In genomic region chr15:60431916-60432315, GRCm38 (mm10) we compare ENCODE assay signal across 22 mouse cellular contexts.
DNase-seq lines count a peak whose midpoint lies in the region; ATAC-seq lines count a peak whose summit lies in the region.
"Had no signal": no experiment of that assay in that cellular context is flagged by ENCODE, and none has a peak within 500 bp of the region (broad histone marks: within the 10 kb centered on the region; RNA-seq: fewer than 3 reads in every experiment).

No protein-coding gene starts in this region.

- intact Hi-C loops in left cerebral cortex, postnatal 25 days (cut with DNase I): no loop called here

- WGBS in midbrain, embryonic 15.5 days: 67% methylated on average over 1 of the region's 1 CpGs

- no peaks in the 10 kb centered on the region for H3K9me3 ChIP-seq in midbrain, embryonic 15.5 days
- H3K9me3 ChIP-seq: G1E had no signal

- H3K4me1 ChIP-seq in midbrain, embryonic 15.5 days: no peaks in the 10 kb centered on the region

- DNase-seq in Muller cell, postnatal 12 days (ENCODE audit: inconsistent ontology term): peak; percentile 15
- DNase-seq in retina, embryonic 14.5 days (ENCODE audit: low spot score): peak; percentile 51
- peak; percentile 65 for DNase-seq in retina, postnatal 1 day
- no peak for DNase-seq in left cerebral cortex, postnatal 25 days (ENCODE audit: low spot score in 2 of 2)
- no peak for DNase-seq in cerebellum, adult 9-11 months
- DNase-seq: adrenal gland, adult 2 months; adrenal gland, adult 8-10 months; adrenal gland, postnatal 10 days; adrenal gland, postnatal 14 days; adrenal gland, postnatal 25 days; adrenal gland, postnatal 36 days; B cell, adult 2 months; cerebellum, adult 11 months; cerebellum, adult 11-12 months; cerebellum, adult 18-20 months; cerebellum, adult 2 months had no signal

- no peaks in the 10 kb centered on the region for H3K36me3 ChIP-seq in midbrain, embryonic 15.5 days (replicated peaks)
- H3K36me3 ChIP-seq: G1E had no signal

- no peak overlapping the region for H3K27ac ChIP-seq in midbrain, embryonic 15.5 days

- H3K4me2 ChIP-seq in midbrain, embryonic 15.5 days: no peak overlapping the region

- no peak overlapping the region for H3K9ac ChIP-seq in midbrain, embryonic 15.5 days

- no peaks in the 10 kb centered on the region for H3K27me3 ChIP-seq in midbrain, embryonic 15.5 days (replicated peaks)
- H3K27me3 ChIP-seq: CH12.LX had no signal

- no peak overlapping the region for H3K4me3 ChIP-seq in midbrain, embryonic 15.5 days

- ATAC-seq in midbrain, embryonic 15.5 days (replicated peaks): no peak
- ATAC-seq: activated CD4-positive, CD25-positive, alpha-beta regulatory T cell, adult 4 months; CD4-positive, CD25-positive, alpha-beta regulatory T cell, adult 4 months; Patski had no signal

Comparison
In these comparisons a context has a peak if more than half of its experiments do, and no peak if none do; other contexts are left out.
1. DNase-seq: peak in Muller cell, postnatal 12 days (single experiment), retina, embryonic 14.5 days (single experiment) and retina, postnatal 1 day (single experiment); none in left cerebral cortex, postnatal 25 days (0 of 2) and cerebellum, adult 9-11 months (single experiment).